Mouse (Mus musculus): ENCODE data around the gene Snu13. TPM values are rescaled to one million over a fixed set of nuclear protein-coding genes. Genes with fewer than 3 reads are reported as not detected.

The Snu13 gene
- 53.7 and 64.9 TPM in 2 replicates for polyA plus RNA-seq (2012; rRNA removed; ENCODE audit: low replicate concordance)

DNA sequence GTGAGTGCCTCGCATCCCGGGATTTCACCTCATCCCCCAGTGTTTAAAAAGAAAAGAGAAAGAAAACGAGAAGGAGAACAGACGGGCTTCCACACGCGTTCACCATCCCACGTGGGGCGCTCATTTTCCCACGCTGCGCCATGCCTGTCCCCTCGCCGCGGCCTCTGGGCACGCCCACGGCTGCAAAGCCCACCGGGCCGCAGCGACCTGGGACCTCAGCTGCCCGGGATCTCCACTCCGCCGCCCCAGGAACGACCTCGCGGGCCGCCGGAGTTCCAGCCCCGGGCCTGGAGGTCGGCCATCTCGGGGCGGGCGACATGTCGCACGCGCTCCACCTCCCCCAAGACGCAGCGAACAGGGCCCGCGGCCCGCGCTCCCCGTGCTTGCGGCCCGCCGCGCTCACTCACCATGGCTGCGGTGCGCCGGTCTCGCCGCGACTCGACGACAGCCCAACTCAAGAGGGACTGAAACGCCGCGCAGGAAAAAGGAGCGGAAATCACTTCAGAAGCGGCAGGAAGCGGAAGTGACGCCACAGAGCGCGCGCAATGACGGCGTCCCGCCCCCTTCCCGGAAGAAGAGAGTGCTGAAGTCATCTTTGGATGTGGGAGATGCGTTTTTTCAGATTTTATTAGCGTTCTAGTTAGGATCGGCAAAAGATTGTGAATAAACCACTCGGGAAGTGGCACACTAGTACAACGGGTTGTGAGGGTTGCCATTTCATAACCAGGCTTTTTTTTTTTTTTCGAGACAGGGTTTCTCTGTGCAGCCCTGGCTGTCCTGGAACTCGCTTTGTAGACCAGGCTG, at the start of gene Snu13:
Gene Snu13 (minus strand): TSS at position 519 of the 804 bp plus-strand sequence.

DNA sequence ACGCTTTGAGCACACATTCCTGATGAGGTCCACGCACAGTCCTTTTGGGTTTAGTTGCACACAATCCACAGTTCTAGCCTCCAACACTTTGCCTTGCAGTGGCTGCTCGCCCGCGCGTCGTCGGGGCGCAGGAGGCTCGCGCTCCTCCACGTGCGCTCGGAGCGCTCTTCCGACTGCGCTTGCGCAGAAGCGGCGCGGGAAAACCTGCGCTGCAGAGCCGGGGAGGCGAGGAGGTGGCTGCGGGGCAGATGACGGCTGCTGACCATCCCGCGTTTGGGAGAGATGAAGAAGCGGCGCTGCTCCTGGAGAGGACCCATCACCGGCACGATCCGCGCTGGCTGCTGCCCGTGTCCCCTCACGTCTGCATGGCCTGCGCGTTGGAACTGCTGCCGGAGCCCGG, 22.5 kb upstream of the Snu13 start, which contains the start of gene Mei1:
Gene Mei1 (plus strand): TSS at position 99 of the 400 bp plus-strand sequence.

DNA sequence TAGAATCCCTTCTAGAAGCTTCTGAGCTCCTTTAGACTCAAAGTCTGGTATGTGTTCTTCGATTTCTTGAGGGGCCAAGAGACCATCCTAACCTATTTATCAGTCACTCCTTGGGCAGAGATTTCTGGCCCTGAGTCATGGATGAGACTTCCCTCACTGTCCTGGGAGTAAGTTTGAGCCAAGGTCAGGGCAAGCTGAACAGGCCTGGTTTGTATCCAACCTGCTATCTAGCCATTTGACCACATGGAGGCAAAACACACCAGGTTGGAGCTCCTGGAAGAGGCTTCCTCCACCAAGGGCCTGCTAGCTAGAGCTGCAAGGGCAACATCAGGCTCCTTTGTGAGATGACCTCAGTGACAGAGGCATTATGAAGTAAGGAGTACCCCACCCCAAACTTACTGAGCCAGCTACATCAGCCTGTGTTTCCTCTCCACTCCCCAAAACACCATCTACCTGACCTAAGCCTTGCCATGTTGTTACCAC, 11.4 kb upstream of the Snu13 start, which contains the start of gene 4930407I10Rik:
Gene 4930407I10Rik (plus strand): TSS at position 433 of the 483 bp plus-strand sequence.

DNA sequence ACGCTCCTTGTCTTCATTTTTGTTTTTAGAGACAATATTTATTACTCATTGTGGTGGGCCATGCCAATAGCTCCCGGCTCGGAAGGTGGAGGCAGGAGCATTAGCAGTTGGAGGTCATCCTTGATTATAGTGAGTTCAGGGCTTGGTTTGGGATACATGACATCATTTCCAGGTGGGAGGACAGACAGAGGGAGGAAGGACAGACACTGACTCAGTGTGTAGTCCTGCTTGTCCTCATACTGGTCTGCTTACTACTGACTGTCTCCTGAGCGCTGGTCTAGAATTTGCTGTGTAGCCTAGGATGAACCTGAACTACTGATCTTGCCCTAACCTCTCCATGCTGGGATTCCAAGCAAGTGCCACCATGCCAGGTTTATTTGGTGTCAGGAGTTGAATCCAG, 13.6 kb downstream of the Snu13 start, which contains the start of gene Desi1:
Gene Desi1 (minus strand): TSS at position 101 of the 400 bp plus-strand sequence.

Other genes starting within 250 kb of the Snu13 start
- 44.7 and 88.0 TPM in 2 replicates for gene Tef, start 245.2 kb downstream of the Snu13 start, polyA plus RNA-seq (2012; rRNA removed; ENCODE audit: low replicate concordance)
- gene Tob2, start 188.8 kb downstream of the Snu13 start, polyA plus RNA-seq (2012; rRNA removed; ENCODE audit: low replicate concordance), result 40.9 and 55.8 TPM in 2 replicates
- 22.5 and 46.1 TPM in 2 replicates for gene Phf5a, start 175.7 kb downstream of the Snu13 start, polyA plus RNA-seq (2012; rRNA removed; ENCODE audit: low replicate concordance)
- 435 and 1,022 TPM in 2 replicates for gene Aco2, start 175.3 kb downstream of the Snu13 start, polyA plus RNA-seq (2012; rRNA removed; ENCODE audit: low replicate concordance)
- gene Polr3h, start 121.4 kb downstream of the Snu13 start, polyA plus RNA-seq (2012; rRNA removed; ENCODE audit: low replicate concordance), result 11.1 and 17.7 TPM in 2 replicates
- 5.1 and 6.6 TPM in 2 replicates for gene Csdc2, start 110.8 kb downstream of the Snu13 start, polyA plus RNA-seq (2012; rRNA removed; ENCODE audit: low replicate concordance)
- 108 and 121 TPM in 2 replicates for gene Pmm1, start 86.7 kb downstream of the Snu13 start, polyA plus RNA-seq (2012; rRNA removed; ENCODE audit: low replicate concordance)
- gene 1700029P11Rik, start 67.1 kb downstream of the Snu13 start, polyA plus RNA-seq (2012; rRNA removed; ENCODE audit: low replicate concordance), result not detected in 2 replicates
- 17.4 and 31.6 TPM in 2 replicates for gene Xrcc6, start 59.8 kb downstream of the Snu13 start, polyA plus RNA-seq (2012; rRNA removed; ENCODE audit: low replicate concordance)
- 37.3 and 44.9 TPM in 2 replicates for gene Desi1, start 13.7 kb downstream of the Snu13 start, polyA plus RNA-seq (2012; rRNA removed; ENCODE audit: low replicate concordance)
- not detected in 2 replicates for gene 4930407I10Rik, start 11.6 kb upstream of the Snu13 start, polyA plus RNA-seq (2012; rRNA removed; ENCODE audit: low replicate concordance)
- 0.04 TPM in 1 of 2 replicates, not detected in the other for gene Mei1, start 22.4 kb upstream of the Snu13 start, polyA plus RNA-seq (2012; rRNA removed; ENCODE audit: low replicate concordance)
- 10.5 and 12.5 TPM in 2 replicates for gene Ccdc134, start 80.3 kb upstream of the Snu13 start, polyA plus RNA-seq (2012; rRNA removed; ENCODE audit: low replicate concordance)
- 145 and 311 TPM in 2 replicates for gene Srebf2, start 99.6 kb upstream of the Snu13 start, polyA plus RNA-seq (2012; rRNA removed; ENCODE audit: low replicate concordance)
- gene Shisa8, start 165.2 kb upstream of the Snu13 start, polyA plus RNA-seq (2012; rRNA removed; ENCODE audit: low replicate concordance), result 1.4 and 7.0 TPM in 2 replicates
- gene Tnfrsf13c, start 176.8 kb upstream of the Snu13 start, polyA plus RNA-seq (2012; rRNA removed; ENCODE audit: low replicate concordance), result 23.3 and 82.5 TPM in 2 replicates
- 3.3 and 9.3 TPM in 2 replicates for gene Cenpm, start 197.2 kb upstream of the Snu13 start, polyA plus RNA-seq (2012; rRNA removed; ENCODE audit: low replicate concordance)
- 0.16 TPM in 1 of 2 replicates, not detected in the other for gene 1500009C09Rik, start 204.8 kb upstream of the Snu13 start, polyA plus RNA-seq (2012; rRNA removed; ENCODE audit: low replicate concordance)
- gene Sept3, start 227.3 kb upstream of the Snu13 start, polyA plus RNA-seq (2012; rRNA removed; ENCODE audit: low replicate concordance), result 2.9 and 3.2 TPM in 2 replicates